Mouse (Mus musculus): ENCODE data around the gene Adk.

- TF ChIP-seq CTCF (IDR thresholded peaks at IDR 0.05; ENCODE audit: low read depth) (no peak), EP300 (IDR thresholded peaks at IDR 0.05; ENCODE audit: low read depth) (no peak)
These were observed 307.6 kb downstream of the Adk start for GRCm38 (mm10) chr14:21359896-21360525.

Data from liver, embryonic 14.5 days (tissue).